Mouse (Mus musculus) kidney, embryonic 14.5 days (tissue): Measurements from ENCODE around the gene Trim46. TPM values are rescaled to one million over a fixed set of nuclear protein-coding genes. Genes with fewer than 3 reads are reported as not detected.

ENCODE experiments used
- ATAC-seq: fragments of 200-750 bp; cut with Nextera tagmentation; 2 replicates; pipeline ENCODE4 v1.8.0; 2017; ENCODE audit warnings: moderate number of reproducible peaks, mild to moderate bottlenecking, moderate TSS enrichment, moderate library complexity; ENCODE audit not compliant: low FRiP score, low TSS enrichment
- H3K27ac ChIP-seq: fragments of 300-500 bp; sonication (generic); 2 replicates; pipeline ENCODE4 v1.5.1; 2014; ENCODE audit warnings: low read depth, mild to moderate bottlenecking, low read length, moderate library complexity, mixed read lengths
- H3K27me3 ChIP-seq: fragments of 300-500 bp; sonication (generic); 2 replicates; pipeline ENCODE4 v1.6.1; 2014; ENCODE audit warnings: mild to moderate bottlenecking, low read length; ENCODE audit not compliant: control insufficient read depth, insufficient read depth
- H3K36me3 ChIP-seq: fragments of 300-500 bp; sonication (generic); 2 replicates; pipeline ENCODE4 v1.6.1; 2014; ENCODE audit warnings: low read length, mixed read lengths; ENCODE audit not compliant: control insufficient read depth, insufficient read depth
- H3K4me1 ChIP-seq: fragments of 300-500 bp; sonication (generic); 2 replicates; pipeline ENCODE4 v1.6.1; 2014; ENCODE audit warnings: low read length, mixed read lengths; ENCODE audit not compliant: control insufficient read depth, insufficient read depth
- H3K4me2 ChIP-seq: fragments of 300-500 bp; sonication (generic); replicated peaks from 2 replicates; pipeline ENCODE4 v1.6.1; 2014; ENCODE audit warnings: low read depth, mild to moderate bottlenecking, low read length
- H3K4me3 ChIP-seq: fragments of 300-500 bp; sonication (generic); 2 replicates; pipeline ENCODE4 v1.5.1; 2014; ENCODE audit warnings: mild to moderate bottlenecking, low read length
- H3K9ac ChIP-seq: fragments of 300-500 bp; sonication (generic); 2 replicates; pipeline ENCODE4 v1.6.1; 2014; ENCODE audit warnings: low read depth, mild to moderate bottlenecking, low read length, moderate library complexity
- H3K9me3 ChIP-seq: fragments of 300-500 bp; sonication (generic); 2 replicates; pipeline ENCODE4 v1.6.1; 2016; ENCODE audit warnings: low read length; ENCODE audit not compliant: control insufficient read depth
- WGBS: fragments of 180-500 bp; shearing (Covaris S2); extraction: QIAGEN DNeasy Blood & Tissue Kit; methylation state at CpG from one replicate; pipeline ENCODE4 v1.1.7; 2014; 5-methylcytosine and 5-hydroxymethylcytosine counted together
- microRNA counts: library from miRNA; unstranded; fragments of <30 nt; microRNA quantifications from one replicate; lab custom pipeline; 2017
- microRNA-seq: library from miRNA; unstranded; fragments of <30 nt; microRNA quantifications from one replicate; pipeline ENCODE4, GENCODE M21; 2016
- polyA plus RNA-seq: library from polyadenylated mRNA; unstranded; fragments of >200 nt; fragmentation: Nextera tagmentation; extraction: Ambion mirVana; gene quantifications from 2 replicates; pipeline ENCODE4 v1.2.1, GENCODE M21; 2014

Gene Trim46
- polyA plus RNA-seq, 1 experiment from 2014 or later = 3.6 TPM

GRCm38 (mm10) chr3:89190436-89190835 is 55.7 kb downstream of the Trim46 start:
- Histone ChIP-seq H3K4me2 (no peak overlapping the region), H3K27ac (no peak overlapping the region), H3K9me3 (no peaks in the 10 kb centered on the region), H3K4me3 (no peak overlapping the region), H3K27me3 (no peaks in the 10 kb centered on the region), H3K9ac (no peak overlapping the region), H3K4me1 (peaks cover 23% of the 10 kb centered on the region), H3K36me3 (peaks cover 9% of the 10 kb centered on the region)
- no peak for ATAC-seq
- WGBS = 83% methylated on average over 8 of the region's 8 CpGs

GRCm38 (mm10) chr3:89188478-89188875 is 57.6 kb downstream of the Trim46 start:
- Histone ChIP-seq H3K4me3 (no peak overlapping the region), H3K4me2 (no peak overlapping the region), H3K36me3 (peaks cover 9% of the 10 kb centered on the region), H3K4me1 (peaks cover 42% of the 10 kb centered on the region), H3K27me3 (no peaks in the 10 kb centered on the region), H3K9ac (no peak overlapping the region), H3K27ac (peak overlapping the region; percentile 55; the same call in 1 of the 2 replicates), H3K9me3 (no peaks in the 10 kb centered on the region)
- no peak for ATAC-seq
- 63% methylated on average over 12 of the region's 12 CpGs for WGBS

GRCm38 (mm10) chr3:89187690-89188477 is 58.2 kb downstream of the Trim46 start:
- Histone ChIP-seq H3K4me2 (peak overlapping the region; percentile 18; the same call in 1 of the 2 replicates), H3K4me3 (no peak overlapping the region), H3K9me3 (no peaks in the 10 kb centered on the region), H3K36me3 (peaks cover 9% of the 10 kb centered on the region), H3K27me3 (no peaks in the 10 kb centered on the region), H3K9ac (no peak overlapping the region), H3K4me1 (peaks cover 43% of the 10 kb centered on the region), H3K27ac (peak overlapping the region; percentile 55; the same call in 1 of the 2 replicates)
- WGBS = 67% methylated on average over 18 of the region's 18 CpGs
- ATAC-seq = no peak

- H3K4me2 ChIP-seq = peak overlapping the region; percentile 18
- no peak overlapping the region for H3K4me3 ChIP-seq
- no peak overlapping the region for H3K27ac ChIP-seq
- no peaks in the 10 kb centered on the region for H3K27me3 ChIP-seq
- WGBS = 44% methylated on average over 23 of the region's 23 CpGs
- H3K9me3 ChIP-seq = no peaks in the 10 kb centered on the region
- H3K4me1 ChIP-seq = peaks cover 47% of the 10 kb centered on the region
- H3K9ac ChIP-seq = peak overlapping the region; percentile 28; the same call in 1 of the 2 replicates
- ATAC-seq = no peak
- peaks cover 14% of the 10 kb centered on the region for H3K36me3 ChIP-seq
These were observed 58.9 kb downstream of the Trim46 start for GRCm38 (mm10) chr3:89187197-89187596.

MicroRNAs within 50 kb of the gene (microRNA counts, 519-probe panel; counts per million panel counts)
- not detected for microRNA mmu-miR-92b (lab: Ali Mortazavi, UCI)

Small RNAs within 50 kb of the gene (microRNA-seq; reads per million reads assigned to microRNA genes)
- 199 reads per million, percentile 63 among the genes with 10 or more reads in this experiment for gene Mir92b

Other genes starting within 250 kb of the Trim46 start
- gene Rusc1, start 153.0 kb downstream of the Trim46 start, polyA plus RNA-seq = 12.5 and 16.7 TPM in 2 replicates
- not detected in 2 replicates for gene Gm43738, start 145.2 kb downstream of the Trim46 start, polyA plus RNA-seq
- gene Fdps, start 144.3 kb downstream of the Trim46 start, polyA plus RNA-seq = 186 and 191 TPM in 2 replicates
- 1.3 and 1.5 TPM in 2 replicates for gene Pklr, start 110.2 kb downstream of the Trim46 start, polyA plus RNA-seq
- gene Hcn3, start 86.1 kb downstream of the Trim46 start, polyA plus RNA-seq = 0.49 and 0.73 TPM in 2 replicates
- gene Clk2, start 81.5 kb downstream of the Trim46 start, polyA plus RNA-seq = 33.8 and 35.1 TPM in 2 replicates
- gene Scamp3, start 68.8 kb downstream of the Trim46 start, polyA plus RNA-seq = 84.6 and 107 TPM in 2 replicates
- 34.5 and 49.3 TPM in 2 replicates for gene Fam189b, start 63.2 kb downstream of the Trim46 start, polyA plus RNA-seq
- gene Gba, start 43.4 kb downstream of the Trim46 start, polyA plus RNA-seq = 32.0 and 37.4 TPM in 2 replicates
- 12.5 and 13.2 TPM in 2 replicates for gene Thbs3, start 31.1 kb downstream of the Trim46 start, polyA plus RNA-seq
- 217 and 259 TPM in 2 replicates for gene Mtx1, start 19.2 kb downstream of the Trim46 start, polyA plus RNA-seq
- gene Muc1, start 17.3 kb downstream of the Trim46 start, polyA plus RNA-seq = 8.0 and 13.6 TPM in 2 replicates
- gene Krtcap2, start 343 bp downstream of the Trim46 start, polyA plus RNA-seq = 321 and 407 TPM in 2 replicates
- 134 and 200 TPM in 2 replicates for gene Dpm3, start 13.0 kb upstream of the Trim46 start, polyA plus RNA-seq
- gene Slc50a1, start 24.3 kb upstream of the Trim46 start, polyA plus RNA-seq = 55.1 and 64.1 TPM in 2 replicates
- 45.4 and 58.8 TPM in 2 replicates for gene Efna1, start 34.8 kb upstream of the Trim46 start, polyA plus RNA-seq
- 9.7 and 10.1 TPM in 2 replicates for gene Efna3, start 76.7 kb upstream of the Trim46 start, polyA plus RNA-seq
- gene Efna4, start 91.7 kb upstream of the Trim46 start, polyA plus RNA-seq = 30.1 and 36.6 TPM in 2 replicates
- 35.9 and 47.1 TPM in 2 replicates for gene Adam15, start 103.7 kb upstream of the Trim46 start, polyA plus RNA-seq
- gene Dcst2, start 115.7 kb upstream of the Trim46 start, polyA plus RNA-seq = 0.18 and 0.30 TPM in 2 replicates
- gene Dcst1, start 118.9 kb upstream of the Trim46 start, polyA plus RNA-seq = 0.63 and 1.5 TPM in 2 replicates
- 1.8 and 2.2 TPM in 2 replicates for gene Zbtb7b, start 148.5 kb upstream of the Trim46 start, polyA plus RNA-seq
- not detected in 2 replicates for gene Lenep, start 156.5 kb upstream of the Trim46 start, polyA plus RNA-seq
- 19.6 and 24.9 TPM in 2 replicates for gene Flad1, start 165.6 kb upstream of the Trim46 start, polyA plus RNA-seq
- gene Cks1b, start 172.1 kb upstream of the Trim46 start, polyA plus RNA-seq = 632 and 773 TPM in 2 replicates
- 42.8 and 64.0 TPM in 2 replicates for gene Shc1, start 172.1 kb upstream of the Trim46 start, polyA plus RNA-seq
- gene Pygo2, start 183.9 kb upstream of the Trim46 start, polyA plus RNA-seq = 45.7 and 53.0 TPM in 2 replicates
- gene Pbxip1, start 190.4 kb upstream of the Trim46 start, polyA plus RNA-seq = 15.5 and 19.4 TPM in 2 replicates
- 53.8 and 60.4 TPM in 2 replicates for gene Pmvk, start 208.2 kb upstream of the Trim46 start, polyA plus RNA-seq